Mouse (Mus musculus) CH12.LX (cell line): ENCODE data around the gene Ssbp2. TPM values are rescaled to one million over a fixed set of nuclear protein-coding genes. Genes with fewer than 3 reads are reported as not detected.

ENCODE experiments used
- DNase-seq: peaks from one replicate; pipeline ENCODE4 v3.0.0-alpha.2; 2013; ENCODE audit errors: extremely low read depth
- H3K27ac ChIP-seq: 2 replicates; pipeline ENCODE4 v1.5.1; 2012; ENCODE audit warnings: low read depth, mild to moderate bottlenecking, control low read depth, moderate library complexity; ENCODE audit not compliant: insufficient read depth
- H3K27me3 ChIP-seq: replicated peaks from 2 replicates; pipeline ENCODE3; 2012; ENCODE audit warnings: inconsistent platforms
- H3K36me3 ChIP-seq, 2 experiments: replicated peaks in 1 of 2; 2 replicates each; pipeline versions ENCODE3 to v1.6.1; 2012; ENCODE audit warnings: inconsistent platforms in 1 of 2, low read length in 1 of 2, mild to moderate bottlenecking in 1 of 2, mixed read lengths in 1 of 2, moderate library complexity in 1 of 2; ENCODE audit not compliant: control insufficient read depth in 1 of 2, insufficient read depth in 1 of 2
- H3K4me1 ChIP-seq, 2 experiments: 2 replicates each; pipeline ENCODE4 v1.6.1; 2012; ENCODE audit warnings: inconsistent platforms in 1 of 2, moderate library complexity in 1 of 2; ENCODE audit not compliant: insufficient read depth in 2 of 2, control insufficient read depth in 1 of 2
- H3K4me2 ChIP-seq: 2 replicates; pipeline ENCODE4 v1.6.1; 2012; ENCODE audit warnings: low read depth, mild to moderate bottlenecking, control low read depth; ENCODE audit not compliant: poor library complexity, insufficient read depth, severe bottlenecking
- H3K4me3 ChIP-seq, 3 experiments: fragments of 150-350 bp in 1 of 3; sonication (generic) in 1 of 3; replicated peaks in 1 of 3; 2 replicates each; pipeline versions ENCODE3 to v1.5.1; 2011 to 2012; ENCODE audit warnings: low read depth in 2 of 3, low read length in 2 of 3, mild to moderate bottlenecking in 2 of 3, moderate library complexity in 2 of 3, control low read depth in 1 of 3, improper control_type of control experiment in 1 of 3, inconsistent platforms in 1 of 3, mixed read lengths in 1 of 3; ENCODE audit not compliant: poor library complexity in 1 of 3
- H3K79me2 ChIP-seq: replicated peaks from 2 replicates; pipeline ENCODE4 v1.6.1; 2012; ENCODE audit warnings: mild to moderate bottlenecking, moderate library complexity; ENCODE audit not compliant: control insufficient read depth, poor library complexity, insufficient read depth, severe bottlenecking; ENCODE audit errors: extremely low read depth
- H3K9ac ChIP-seq: 2 replicates; pipeline ENCODE4 v1.6.1; 2012; ENCODE audit warnings: low read depth, mild to moderate bottlenecking, control low read depth, moderate library complexity; ENCODE audit not compliant: insufficient read depth
- H3K9me3 ChIP-seq: replicated peaks from 2 replicates; pipeline ENCODE3; 2012; ENCODE audit warnings: low read length, inconsistent platforms, mixed read lengths
- BHLHE40 ChIP-seq: IDR thresholded peaks from 2 replicates; pipeline ENCODE4 v1.6.1; 2011; ENCODE audit warnings: mild to moderate bottlenecking, low read depth, low read length, improper control_type of control experiment
- CTCF ChIP-seq, 2 experiments: IDR thresholded peaks in 1 of 2; conservative IDR thresholded peaks in 1 of 2; 2 replicates each; pipeline ENCODE4 v1.5.1; 2011 to 2012; ENCODE audit warnings: low read depth in 2 of 2, low read length in 2 of 2, improper control_type of control experiment in 1 of 2, inconsistent platforms in 1 of 2, mild to moderate bottlenecking in 1 of 2, moderate library complexity in 1 of 2
- E2F4 ChIP-seq: IDR thresholded peaks from 2 replicates; pipeline ENCODE4 v1.6.1; 2011; ENCODE audit warnings: low read depth, low read length, improper control_type of control experiment; ENCODE audit not compliant: insufficient replicate concordance
- ELF1 ChIP-seq: IDR thresholded peaks from 2 replicates; pipeline ENCODE4 v1.6.1; 2014; ENCODE audit warnings: low read depth, mild to moderate bottlenecking, inconsistent platforms, low read length, improper control_type of control experiment
- EP300 ChIP-seq: IDR thresholded peaks from 2 replicates; pipeline ENCODE4 v1.6.1; 2011; ENCODE audit warnings: low read length, improper control_type of control experiment
- ETS1 ChIP-seq: conservative IDR thresholded peaks from 2 replicates; pipeline ENCODE4 v1.6.1; 2012; ENCODE audit warnings: low read depth, mild to moderate bottlenecking, inconsistent platforms, low read length, improper control_type of control experiment, moderate library complexity
- GABPA ChIP-seq: IDR thresholded peaks from 2 replicates; pipeline ENCODE4 v1.6.1; 2012; ENCODE audit warnings: low read depth, low read length, improper control_type of control experiment, inconsistent platforms; ENCODE audit not compliant: insufficient replicate concordance
- HCFC1 ChIP-seq: IDR thresholded peaks from 2 replicates; pipeline ENCODE4 v1.6.1; 2012; ENCODE audit warnings: low read depth, mild to moderate bottlenecking, inconsistent platforms, low read length, improper control_type of control experiment
- IRF4 ChIP-seq: IDR thresholded peaks from 2 replicates; pipeline ENCODE4 v1.6.1; 2014; ENCODE audit warnings: low read depth, mild to moderate bottlenecking, inconsistent platforms, low read length, improper control_type of control experiment
- JUN ChIP-seq: IDR thresholded peaks from 2 replicates; pipeline ENCODE4 v1.6.1; 2011; ENCODE audit warnings: low read depth, mild to moderate bottlenecking, low read length, improper control_type of control experiment, moderate library complexity; ENCODE audit not compliant: insufficient read depth
- JUND ChIP-seq: conservative IDR thresholded peaks from 2 replicates; pipeline ENCODE4 v1.6.1; 2011; ENCODE audit warnings: low read depth, low read length, improper control_type of control experiment
- MAFK ChIP-seq: IDR thresholded peaks from 2 replicates; pipeline ENCODE4 v1.6.1; 2011; ENCODE audit warnings: low read length, improper control_type of control experiment; ENCODE audit not compliant: insufficient replicate concordance
- MEF2A ChIP-seq: IDR thresholded peaks from 2 replicates; pipeline ENCODE4 v1.6.1; 2014; ENCODE audit warnings: low read depth, mild to moderate bottlenecking, inconsistent platforms, low read length, improper control_type of control experiment, borderline replicate concordance
- PAX5 ChIP-seq: IDR thresholded peaks from 2 replicates; pipeline ENCODE4 v1.6.1; 2012; ENCODE audit warnings: low read length, inconsistent platforms, mixed read lengths
- POLR2A ChIP-seq: IDR thresholded peaks from 2 replicates; pipeline ENCODE4 v1.6.1; 2011; ENCODE audit warnings: low read depth, mild to moderate bottlenecking, improper control_type of control experiment, low read length
- RAD21 ChIP-seq: IDR thresholded peaks from 2 replicates; pipeline ENCODE4 v1.6.1; 2011; ENCODE audit warnings: low read depth, mild to moderate bottlenecking, low read length, improper control_type of control experiment, moderate library complexity
- RCOR1 ChIP-seq: conservative IDR thresholded peaks from 2 replicates; pipeline ENCODE4 v1.6.1; 2012; ENCODE audit warnings: low read depth, mild to moderate bottlenecking, inconsistent platforms, low read length, improper control_type of control experiment
- SMC3 ChIP-seq: IDR thresholded peaks from 2 replicates; pipeline ENCODE4 v1.6.1; 2011; ENCODE audit warnings: low read depth, low read length, improper control_type of control experiment
- UBTF ChIP-seq: IDR thresholded peaks from 2 replicates; pipeline ENCODE4 v1.6.1; 2012; ENCODE audit warnings: low read depth, mild to moderate bottlenecking, inconsistent platforms, low read length, improper control_type of control experiment, moderate library complexity
- USF1 ChIP-seq: IDR thresholded peaks from 2 replicates; pipeline ENCODE4 v1.6.1; 2014; ENCODE audit warnings: low read depth, mild to moderate bottlenecking, inconsistent platforms, low read length, improper control_type of control experiment
- ZC3H11A ChIP-seq: IDR thresholded peaks from 2 replicates; pipeline ENCODE4 v1.6.1; 2012; ENCODE audit warnings: low read depth, mild to moderate bottlenecking, inconsistent platforms, low read length, improper control_type of control experiment
- ZKSCAN1 ChIP-seq: IDR thresholded peaks from 2 replicates; pipeline ENCODE4 v1.6.1; 2012; ENCODE audit warnings: low read depth, inconsistent platforms, low read length, improper control_type of control experiment, borderline replicate concordance
- ZNF384 ChIP-seq: IDR thresholded peaks from 2 replicates; pipeline ENCODE4 v1.6.1; 2012; ENCODE audit warnings: low read depth, low read length, improper control_type of control experiment, inconsistent platforms
- dilution Hi-C: fragments of 300-500 bp; cut with MboI; formaldehyde crosslinking; loops from 2 replicates; pipeline ENCODE4 v1.14.3; 2020; ENCODE audit warnings: low sequenced_read_pairs; ENCODE audit not compliant: extremely low pct_unique_long_range_greater_than_20kb, extremely low pct_ligation_motif_present
- in situ Hi-C: fragments of 300-500 bp; cut with MboI; formaldehyde crosslinking; loops from 3 replicates; pipeline ENCODE4 v1.14.3; 2019; ENCODE audit warnings: low sequenced_read_pairs, low pct_ligation_motif_present, low pct_unique_long_range_greater_than_20kb, mixed read lengths
- polyA plus RNA-seq: library from polyadenylated mRNA; unstranded; fragments of >175 nt; gene quantifications from 2 replicates; pipeline ENCODE4 v1.2.1, GENCODE M21; 2012; ENCODE audit warnings: low read depth; ENCODE audit not compliant: insufficient read length
- total RNA-seq, 2 experiments: library from RNA; depleted of rRNA; stranded (reverse); fragments of 300-350 nt in 1 of 2; fragments of >200 nt in 1 of 2; gene quantifications; 2 replicates each; pipeline ENCODE4 v1.2.3; 2012 to 2014

The Ssbp2 gene
- total and polyA plus RNA-seq, 3 experiments: 1.9 to 3.6 (median 1.9) TPM

- Histone ChIP-seq H3K4me1 (peaks cover 0 to 2% of the 10 kb centered on the region in 2 experiments; a peak in 1 of 4 replicates), H3K79me2 (no peaks in the 10 kb centered on the region), H3K9me3 (no peaks in the 10 kb centered on the region), H3K27me3 (no peaks in the 10 kb centered on the region), H3K4me3 (no peak overlapping the region), H3K9ac (no peak overlapping the region), H3K27ac (no peak overlapping the region), H3K4me2 (no peak overlapping the region), H3K36me3 (no peaks in the 10 kb centered on the region)
- no peak for DNase-seq
- dilution Hi-C loops (no loop called here), in situ Hi-C loops (no loop called here)
- TF ChIP-seq ZKSCAN1 (no peak), ELF1 (peak; percentile 22; the same call in 1 of the 2 replicates), RAD21 (peak; percentile 54), GABPA (no peak), CTCF (conservative IDR thresholded peaks at IDR 0.05 in 1 of 2, IDR thresholded peaks at IDR 0.05 in 1 of 2; ENCODE audit: low read depth in 2 of 2, low read length in 2 of 2) (peak in 1 of 2 experiments; percentile 72; a peak in 2 of 4 replicates), ZC3H11A (peak; percentile 16; the same call in 1 of the 2 replicates), SMC3 (peak; percentile 78), ZNF384 (no peak)
Measured at GRCm38 (mm10) chr13:91673241-91673640, 213.2 kb downstream of the Ssbp2 start.

GRCm38 (mm10) chr13:91680764-91681437 lies 220.8 kb downstream of the Ssbp2 start:
- Histone ChIP-seq H3K4me2 (no peak overlapping the region; the same call in 1 of the 2 replicates), H3K4me1 (peaks cover 5 to 18% of the 10 kb centered on the region in 2 experiments), H3K9me3 (no peaks in the 10 kb centered on the region), H3K36me3 (no peaks in the 10 kb centered on the region), H3K27me3 (no peaks in the 10 kb centered on the region), H3K27ac (no peak overlapping the region), H3K9ac (no peak overlapping the region), H3K79me2 (no peaks in the 10 kb centered on the region), H3K4me3 (no peak overlapping the region)
- TF ChIP-seq PAX5: no peak
- TF ChIP-seq ZKSCAN1: no peak
- TF ChIP-seq POLR2A: no peak; the same call in 1 of the 2 replicates
- no peak for TF ChIP-seq HCFC1
- TF ChIP-seq ZNF384: peak; percentile 76
- no peak for TF ChIP-seq USF1
- TF ChIP-seq ETS1: peak; percentile 78
- peak; percentile 66; the same call in 1 of the 2 replicates for TF ChIP-seq MEF2A
- no peak for TF ChIP-seq UBTF
- TF ChIP-seq E2F4: no peak
- TF ChIP-seq EP300: peak; percentile 93
- peak; percentile 88 for TF ChIP-seq JUN
- TF ChIP-seq RAD21: no peak
- TF ChIP-seq MAFK: peak; percentile 70; the same call in 1 of the 2 replicates
- peak; percentile 84 for TF ChIP-seq BHLHE40
- TF ChIP-seq IRF4: peak; percentile 89
- peak; percentile 81 for TF ChIP-seq JUND
- TF ChIP-seq RCOR1: peak; percentile 76; the same call in 1 of the 2 replicates
- in situ Hi-C loops (no loop called here), dilution Hi-C loops (no loop called here)
- peak; percentile 83 for DNase-seq
